Mouse (Mus musculus) cortical plate, adult 2 months (tissue): ENCODE measurements around the gene Magi1.

Experiments
- CTCF ChIP-seq: fragments of 200-500 bp; IDR thresholded peaks from 2 replicates; pipeline ENCODE4 v1.5.1; 2011; ENCODE audit warnings: mild to moderate bottlenecking, control low read depth, low read length; ENCODE audit not compliant: insufficient read depth; ENCODE audit errors: extremely low read depth
- POLR2A ChIP-seq: fragments of 200-500 bp; IDR thresholded peaks from 2 replicates; pipeline ENCODE4 v1.6.1; 2011; ENCODE audit warnings: mild to moderate bottlenecking, low read length, control low read depth; ENCODE audit not compliant: insufficient read depth; ENCODE audit errors: extremely low read depth

DNA sequence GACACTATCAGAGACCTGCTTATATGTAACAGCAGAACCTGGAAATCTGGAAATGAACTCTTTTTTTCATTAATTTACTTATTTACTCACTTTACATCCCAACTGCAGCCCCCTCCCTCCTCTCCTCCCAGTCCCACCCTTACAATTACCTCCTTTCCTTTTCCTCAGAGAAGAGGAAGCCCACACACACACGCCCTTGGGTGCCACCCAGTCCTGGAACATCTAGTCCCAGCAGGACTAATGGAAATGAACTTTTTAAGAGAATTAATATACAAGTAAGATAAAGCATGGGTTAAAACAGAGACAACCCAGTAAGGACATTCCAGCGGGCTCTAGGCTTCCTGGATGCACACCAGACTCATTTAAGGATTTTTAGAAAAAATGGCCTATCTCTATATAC, 46.8 kb downstream of the Magi1 start:
- no peak for TF ChIP-seq POLR2A
- no peak for TF ChIP-seq CTCF
